Mouse (Mus musculus): ENCODE data around the gene Diras1. TPM values are rescaled to one million over a fixed set of nuclear protein-coding genes. Genes with fewer than 3 reads are reported as not detected.
"Not testable (repeated sequence)": the region's sequence is repeated elsewhere in the genome, so short reads cannot be mapped to it uniquely, and the experiment has no call there.

Gene Diras1
- polyA plus RNA-seq, 1 experiment from 2014 or later, result 11.3 TPM

GRCm38 (mm10) chr10:81055169-81055568, 29.7 kb upstream of the Diras1 start:
- ATAC-seq (ENCODE audit: low FRiP score, low read depth), result no peak
- Histone ChIP-seq H3K4me1 (peaks cover 26% of the 10 kb centered on the region), H3K4me3 (no peak overlapping the region), H3K36me3 (peaks cover 35% of the 10 kb centered on the region), H3K4me2 (replicated peaks) (no peak overlapping the region), H3K9me3 (no peaks in the 10 kb centered on the region), H3K27ac (replicated peaks) (no peak overlapping the region), H3K27me3 (no peaks in the 10 kb centered on the region), H3K9ac (replicated peaks) (0 out of 2 replicates have a peak overlapping the region, but pooled peaks have one; percentile 4)
- 88% methylated on average over 6 of the region's 6 CpGs for WGBS

- no peak for ATAC-seq (ENCODE audit: low FRiP score, low read depth)
- Histone ChIP-seq H3K4me3 (no peak overlapping the region), H3K9ac (replicated peaks) (no peak overlapping the region), H3K36me3 (peaks cover 58% of the 10 kb centered on the region), H3K9me3 (no peaks in the 10 kb centered on the region), H3K27me3 (no peaks in the 10 kb centered on the region), H3K4me2 (replicated peaks) (no peak overlapping the region), H3K4me1 (peaks cover 4% of the 10 kb centered on the region; the same call in 1 of the 2 replicates), H3K27ac (replicated peaks) (no peak overlapping the region)
- 92% methylated on average over 5 of the region's 5 CpGs for WGBS
Measured at GRCm38 (mm10) chr10:81052577-81052976, 27.1 kb upstream of the Diras1 start.

DNA sequence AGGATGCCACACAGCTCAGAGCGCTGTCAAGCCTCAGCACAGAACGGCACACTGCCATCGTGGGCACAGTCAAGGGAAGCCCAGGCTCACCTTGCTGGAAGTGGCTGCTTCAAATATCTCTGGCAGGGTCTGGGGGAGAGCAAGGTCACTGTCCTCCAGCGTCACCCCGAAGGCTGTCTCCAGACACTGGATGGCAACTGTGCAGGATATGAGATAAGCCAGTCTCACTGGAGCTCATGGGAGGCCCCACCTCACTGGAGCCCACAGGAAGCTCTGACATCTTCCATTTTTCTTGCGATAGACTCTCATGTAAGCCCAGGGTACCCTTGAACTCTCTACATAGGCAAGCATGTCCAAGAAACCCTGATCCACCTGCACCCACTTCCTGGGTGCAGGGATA, 25.7 kb upstream of the Diras1 start:
- Histone ChIP-seq H3K36me3 (peaks cover 72% of the 10 kb centered on the region), H3K4me2 (replicated peaks) (no peak overlapping the region), H3K4me1 (no peaks in the 10 kb centered on the region), H3K27ac (replicated peaks) (no peak overlapping the region), H3K9me3 (no peaks in the 10 kb centered on the region), H3K4me3 (no peak overlapping the region), H3K27me3 (no peaks in the 10 kb centered on the region), H3K9ac (replicated peaks) (no peak overlapping the region)
- 93% methylated on average over 6 of the region's 6 CpGs for WGBS
- ATAC-seq (ENCODE audit: low FRiP score, low read depth), result no peak

GRCm38 (mm10) chr10:81050645-81051044, 25.2 kb upstream of the Diras1 start:
- ATAC-seq (ENCODE audit: low FRiP score, low read depth), result no peak
- Histone ChIP-seq H3K9ac (replicated peaks) (no peak overlapping the region), H3K9me3 (no peaks in the 10 kb centered on the region), H3K36me3 (peaks cover 77% of the 10 kb centered on the region), H3K4me3 (no peak overlapping the region), H3K27me3 (no peaks in the 10 kb centered on the region), H3K27ac (replicated peaks) (no peak overlapping the region), H3K4me1 (no peaks in the 10 kb centered on the region), H3K4me2 (replicated peaks) (no peak overlapping the region)
- WGBS, result 90% methylated on average over 4 of the region's 4 CpGs

- not testable (repeated sequence) for H3K9me3 ChIP-seq; H3K4me3 ChIP-seq; ATAC-seq (ENCODE audit: low FRiP score, low read depth); H3K27ac ChIP-seq (replicated peaks); H3K4me1 ChIP-seq; H3K27me3 ChIP-seq; H3K4me2 ChIP-seq (replicated peaks); H3K9ac ChIP-seq (replicated peaks)
- H3K36me3 ChIP-seq, result peaks cover 77% of the 10 kb centered on the region
- WGBS, result 93% methylated on average over 14 of the region's 14 CpGs
Measured at GRCm38 (mm10) chr10:81045246-81045645, 19.8 kb upstream of the Diras1 start.

DNA sequence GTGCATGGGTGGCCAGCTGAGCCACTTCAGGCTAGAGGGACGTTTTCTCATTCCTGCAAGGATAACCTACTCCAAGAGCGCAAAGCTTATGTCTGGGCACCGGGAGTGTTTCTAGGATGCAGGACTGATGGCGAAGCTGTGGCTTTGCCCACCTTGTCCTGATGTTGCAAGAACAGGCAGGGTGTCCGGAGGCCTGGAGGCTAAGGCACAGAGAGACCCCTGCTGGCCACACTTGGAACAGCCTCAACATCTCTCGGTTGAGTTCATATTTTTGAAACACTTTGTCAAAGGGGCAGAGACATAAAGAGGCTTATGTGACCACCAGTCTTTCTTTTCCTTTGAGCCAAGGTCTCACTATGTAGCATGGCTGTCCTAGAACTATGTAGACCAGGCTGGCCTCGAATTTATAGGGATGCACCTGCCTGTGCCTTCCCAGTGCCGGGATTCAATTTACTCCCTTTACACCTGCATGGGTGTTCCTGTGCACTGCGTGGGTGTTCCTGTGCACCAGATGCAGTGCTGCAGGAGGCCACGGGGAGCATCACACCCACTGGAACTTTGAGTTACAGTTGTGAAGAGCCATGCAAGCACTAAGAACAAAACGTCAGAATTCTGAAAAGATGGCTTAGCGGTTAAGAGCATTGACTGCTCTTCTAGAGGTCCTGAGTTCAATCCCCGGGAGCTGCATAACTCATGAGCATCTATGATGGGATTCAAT, 16.2 kb upstream of the Diras1 start:
- no peak overlapping the region for H3K4me2 ChIP-seq (replicated peaks)
- no peak overlapping the region for H3K9ac ChIP-seq (replicated peaks)
- no peaks in the 10 kb centered on the region for H3K27me3 ChIP-seq
- ATAC-seq (ENCODE audit: low FRiP score, low read depth), result no peak
- H3K27ac ChIP-seq (replicated peaks), result peak overlapping the region; percentile 30; the same call in 1 of the 2 replicates
- H3K9me3 ChIP-seq, result no peaks in the 10 kb centered on the region
- H3K4me3 ChIP-seq, result no peak overlapping the region
- H3K36me3 ChIP-seq, result peaks cover 41% of the 10 kb centered on the region
- H3K4me1 ChIP-seq, result peaks cover 7% of the 10 kb centered on the region; the same call in 1 of the 2 replicates
- WGBS, result 35% methylated on average over 13 of the region's 13 CpGs

- Histone ChIP-seq H3K9ac (replicated peaks) (peak within 1 kb of the TSS; percentile 83), H3K9me3 (no peaks in the 10 kb centered on the region), H3K27me3 (no peaks in the 10 kb centered on the region), H3K4me3 (peak within 1 kb of the TSS; percentile 82), H3K4me1 (peaks cover 7% of the 10 kb centered on the region; the same call in 1 of the 2 replicates), H3K4me2 (replicated peaks) (peak within 1 kb of the TSS; percentile 63), H3K36me3 (peaks cover 18% of the 10 kb centered on the region), H3K27ac (replicated peaks) (peak within 1 kb of the TSS; percentile 77)
- peak; percentile 100 for ATAC-seq (ENCODE audit: low FRiP score, low read depth)
- under 1% methylated on average over 34 of the region's 35 CpGs for WGBS
Measured at GRCm38 (mm10) chr10:81036988-81037580, 11.6 kb upstream of the Diras1 start, which contains the start of gene Slc39a3. Gene Slc39a3 (minus strand): TSS chr10:81037426.

- no peaks in the 10 kb centered on the region for H3K9me3 ChIP-seq
- ATAC-seq (ENCODE audit: low FRiP score, low read depth), result no peak
- H3K4me2 ChIP-seq (replicated peaks), result no peak overlapping the region
- peaks cover 7% of the 10 kb centered on the region; the same call in 1 of the 2 replicates for H3K4me1 ChIP-seq
- H3K27me3 ChIP-seq, result no peaks in the 10 kb centered on the region
- WGBS, result 81% methylated on average over 7 of the region's 7 CpGs
- no peak overlapping the region for H3K4me3 ChIP-seq
- H3K36me3 ChIP-seq, result peaks cover 26% of the 10 kb centered on the region
- H3K27ac ChIP-seq (replicated peaks), result no peak overlapping the region
- no peak overlapping the region for H3K9ac ChIP-seq (replicated peaks)
Measured at GRCm38 (mm10) chr10:81036251-81036650, 10.8 kb upstream of the Diras1 start.

- no peak overlapping the region for H3K27ac ChIP-seq (replicated peaks)
- 85% methylated on average over 10 of the region's 10 CpGs for WGBS
Measured at GRCm38 (mm10) chr10:81033586-81033985, 8.1 kb upstream of the Diras1 start.

GRCm38 (mm10) chr10:81029031-81029430, 3.6 kb upstream of the Diras1 start:
- Histone ChIP-seq H3K9me3 (no peaks in the 10 kb centered on the region), H3K4me3 (no peak overlapping the region), H3K36me3 (peaks cover 41% of the 10 kb centered on the region), H3K27me3 (peaks cover 23% of the 10 kb centered on the region), H3K4me1 (peaks cover 9% of the 10 kb centered on the region; the same call in 1 of the 2 replicates), H3K9ac (replicated peaks) (no peak overlapping the region), H3K4me2 (replicated peaks) (no peak overlapping the region), H3K27ac (replicated peaks) (no peak overlapping the region)
- 69% methylated on average over 10 of the region's 10 CpGs for WGBS
- no peak for ATAC-seq (ENCODE audit: low FRiP score, low read depth)

More at GRCm38 (mm10) chr10:81033586-81033985, 8.1 kb upstream of the Diras1 start:
- Histone ChIP-seq H3K27me3 (no peaks in the 10 kb centered on the region), H3K9ac (replicated peaks) (no peak overlapping the region), H3K4me3 (no peak overlapping the region), H3K4me2 (replicated peaks) (no peak overlapping the region), H3K36me3 (peaks cover 41% of the 10 kb centered on the region), H3K9me3 (no peaks in the 10 kb centered on the region), H3K4me1 (peaks cover 9% of the 10 kb centered on the region)
- no peak for ATAC-seq (ENCODE audit: low FRiP score, low read depth)

DNA sequence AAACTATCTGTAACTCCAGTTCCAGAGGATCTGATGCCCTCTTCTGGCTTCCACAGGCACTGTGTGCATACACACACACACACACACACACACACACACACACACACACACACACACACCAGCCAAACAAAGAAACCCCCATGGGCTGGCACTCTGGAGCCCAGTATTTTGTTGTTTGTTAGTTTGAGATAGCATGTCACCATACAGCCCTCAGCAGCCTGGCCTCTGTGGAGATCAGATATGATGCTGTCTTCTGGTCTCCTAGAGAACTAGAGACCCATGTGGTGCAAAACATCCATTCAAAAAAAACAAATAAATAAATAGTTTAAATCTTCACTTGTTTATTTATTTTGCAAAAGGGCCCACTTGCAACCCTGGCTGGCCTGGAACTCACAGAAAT, 2.8 kb upstream of the Diras1 start:
- Histone ChIP-seq H3K9ac (replicated peaks) (no peak overlapping the region), H3K27ac (replicated peaks) (no peak overlapping the region), H3K4me1 (peaks cover 9% of the 10 kb centered on the region; the same call in 1 of the 2 replicates), H3K36me3 (peaks cover 34% of the 10 kb centered on the region), H3K9me3 (no peaks in the 10 kb centered on the region), H3K27me3 (peaks cover 31% of the 10 kb centered on the region), H3K4me3 (no peak overlapping the region), H3K4me2 (replicated peaks) (no peak overlapping the region)
- no peak for ATAC-seq (ENCODE audit: low FRiP score, low read depth)

DNA sequence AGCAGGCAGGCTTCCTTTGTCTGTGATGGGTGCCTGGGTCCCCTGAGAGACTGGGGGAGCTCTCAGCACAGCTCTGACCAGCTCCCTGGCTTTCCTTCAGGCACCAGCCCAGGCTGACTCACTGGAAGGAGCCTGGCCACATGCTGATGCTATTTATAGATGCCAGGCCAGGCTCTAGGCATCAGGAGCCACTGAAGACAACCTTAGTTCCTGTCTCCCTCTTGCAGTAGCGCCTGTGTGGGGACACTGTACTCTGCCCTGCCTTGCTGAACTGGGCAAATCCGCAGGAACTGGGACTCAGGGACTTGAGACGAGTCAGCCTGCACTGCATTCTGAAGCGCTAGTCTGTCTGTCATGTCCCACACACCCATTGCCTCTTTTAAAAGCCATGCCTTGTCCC, 1.9 kb upstream of the Diras1 start:
- Histone ChIP-seq H3K36me3 (peaks cover 25% of the 10 kb centered on the region), H3K9ac (replicated peaks) (no peak overlapping the region), H3K27me3 (peaks cover 38% of the 10 kb centered on the region), H3K9me3 (no peaks in the 10 kb centered on the region), H3K4me3 (no peak overlapping the region), H3K4me1 (peaks cover 9% of the 10 kb centered on the region; the same call in 1 of the 2 replicates), H3K4me2 (replicated peaks) (no peak overlapping the region), H3K27ac (replicated peaks) (no peak overlapping the region)
- WGBS, result 67% methylated on average over 4 of the region's 4 CpGs
- ATAC-seq (ENCODE audit: low FRiP score, low read depth), result no peak
